Mouse (Mus musculus) adrenal gland, postnatal 4 days (tissue): Measurements from ENCODE around the gene Il1r1. TPM values are rescaled to one million over a fixed set of nuclear protein-coding genes. Genes with fewer than 3 reads are reported as not detected.
A peak's percentile ranks its signal among the peaks of the same experiment; 100 is the strongest.

Source experiments
- DNase-seq, 2 experiments: peaks; one replicate each; pipeline ENCODE4 v3.0.0; 2021 to 2022; ENCODE audit warnings: low spot score in 2 of 2, mixed read lengths in 2 of 2
- long read RNA-seq, 2 experiments: library from polyadenylated mRNA; stranded (forward); transcript quantifications; one replicate each; pipeline ENCODE4 v2.0.0; 2021
- total RNA-seq, 2 experiments: library from RNA; stranded (reverse); gene quantifications; 2 replicates each; pipeline ENCODE4 v1.2.3; 2021

Il1r1 gene
- 1 to 10 TPM; 8.2 to 8.8 TPM for total RNA-seq
- long read RNA-seq, experiment 1, partial matches to known transcripts: 0 of 2 reads
- long read RNA-seq, experiment 1, other reads (novel, unspliced or antisense): 2 of 2 reads
- long read RNA-seq, experiment 2, partial matches to known transcripts: 1 of 5 reads
- long read RNA-seq, experiment 2, other reads (novel, unspliced or antisense): 4 of 5 reads

DNA sequence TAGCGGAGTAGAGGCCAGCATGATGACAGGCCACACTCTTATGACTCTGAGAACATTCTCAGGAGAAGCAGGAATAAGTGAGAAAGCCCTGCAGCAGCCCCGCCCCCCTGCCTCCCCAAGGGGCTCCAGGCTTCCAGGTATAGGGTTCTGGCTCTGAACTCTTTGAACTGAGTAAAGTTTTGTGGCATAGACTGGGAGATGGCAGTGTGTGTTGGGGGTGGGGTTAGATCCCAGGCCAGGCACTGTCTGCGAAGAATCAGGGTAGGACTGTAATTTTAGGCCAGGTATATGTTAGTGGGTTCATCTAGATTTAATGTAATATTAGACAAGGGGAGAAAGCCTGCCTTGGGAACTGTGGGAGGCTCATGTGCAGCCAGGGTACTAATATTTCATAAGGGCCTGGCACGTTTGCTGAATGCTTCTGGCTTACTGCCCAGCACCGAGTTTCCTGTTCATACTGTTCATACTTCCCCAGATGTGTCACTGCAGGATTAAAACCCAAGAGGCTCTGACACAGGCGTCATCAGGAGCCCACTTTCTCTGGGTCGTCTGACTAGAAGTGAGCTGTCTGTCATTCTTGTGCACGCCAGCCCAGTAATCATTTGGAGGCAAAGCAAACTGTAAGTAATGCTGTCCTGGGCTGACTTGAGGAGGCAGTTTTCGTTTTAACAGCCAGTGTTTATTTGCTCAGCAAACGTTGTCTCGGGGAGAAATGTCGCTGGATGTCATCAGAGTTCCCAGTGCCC is at the start of gene Il1r1:
Gene Il1r1, plus strand, starts transcription at position 542 of the 746 bp plus-strand sequence.
- peak; percentile 19 to 51 for DNase-seq

DNA sequence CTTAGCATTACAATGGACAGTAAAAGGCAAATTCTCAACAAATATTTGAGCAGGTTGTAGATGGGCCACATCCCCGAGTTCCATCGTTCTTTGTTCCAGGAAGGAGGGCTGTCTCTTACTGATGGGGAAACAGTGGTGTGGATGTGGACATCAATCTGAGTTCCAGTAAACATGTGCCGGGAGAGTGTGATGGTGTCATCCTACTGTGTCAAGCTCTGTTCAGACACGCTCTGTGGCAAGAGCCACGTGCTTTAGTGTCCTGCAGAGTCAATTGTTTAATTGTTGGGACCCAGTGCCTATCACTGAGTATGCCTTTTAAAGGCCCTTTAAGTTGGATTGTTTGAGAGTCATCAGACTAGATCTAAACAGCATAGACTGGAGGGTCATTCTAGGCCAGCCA is 49.8 kb upstream of the Il1r1 start:
- DNase-seq: no peak

DNA sequence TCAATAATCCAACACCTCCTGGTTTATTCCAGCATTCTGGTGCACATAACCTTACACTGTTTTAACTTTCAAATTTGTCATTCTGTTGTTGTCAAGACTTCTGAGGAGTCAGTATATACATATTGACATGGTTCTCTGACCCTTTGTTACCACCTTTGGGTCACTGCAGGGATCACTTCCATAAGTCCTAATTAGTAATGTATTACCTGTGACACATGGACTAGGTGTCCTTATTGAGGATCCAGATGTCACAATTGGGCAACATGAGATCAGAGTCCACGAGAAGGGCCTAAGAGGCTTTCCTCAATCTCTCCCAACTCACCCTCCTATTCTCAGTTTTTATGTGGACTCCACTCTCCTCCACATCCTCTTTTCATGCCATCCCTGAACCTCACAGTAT is 49.1 kb upstream of the Il1r1 start:
- DNase-seq: no peak

DNA sequence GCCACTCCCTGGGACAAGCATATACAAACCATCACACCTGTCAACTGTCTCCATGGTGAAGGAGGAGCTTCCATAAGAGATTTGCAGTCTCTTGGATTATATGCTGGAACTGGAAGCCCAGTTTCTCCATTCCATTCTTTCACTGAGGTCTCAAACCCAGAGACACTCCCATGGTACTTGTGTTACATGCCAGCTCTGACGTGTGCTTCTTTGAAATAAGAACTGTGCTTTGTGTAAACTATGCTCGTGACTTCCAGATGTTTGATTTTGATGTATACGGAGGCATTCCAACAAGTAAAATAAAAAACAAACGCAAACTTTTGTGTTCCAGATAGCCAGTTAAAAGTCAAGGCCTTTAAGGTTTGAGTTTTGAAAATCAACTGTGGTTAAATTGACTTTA is 45.8 kb upstream of the Il1r1 start:
- no peak for DNase-seq

DNA sequence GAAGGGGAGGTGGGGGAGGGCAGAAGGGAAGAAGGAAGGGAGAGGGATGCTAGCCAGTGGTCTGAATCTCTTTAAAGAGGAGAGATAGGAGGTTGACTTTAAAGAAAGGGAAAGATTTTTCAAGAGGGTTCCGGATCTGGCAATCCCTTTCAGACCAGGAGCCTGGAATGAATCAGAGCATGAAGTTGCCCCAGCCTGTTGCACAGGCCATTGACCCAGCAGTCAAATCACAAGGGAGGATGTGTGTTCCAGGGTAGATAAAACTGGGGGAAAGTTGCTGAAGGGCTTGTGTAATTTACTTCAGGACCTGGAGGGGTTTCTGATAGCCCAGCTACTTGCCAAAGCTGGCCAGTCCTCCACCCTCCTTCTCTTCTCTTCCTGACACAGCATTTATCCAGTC is 45.4 kb upstream of the Il1r1 start:
- DNase-seq: no peak

DNA sequence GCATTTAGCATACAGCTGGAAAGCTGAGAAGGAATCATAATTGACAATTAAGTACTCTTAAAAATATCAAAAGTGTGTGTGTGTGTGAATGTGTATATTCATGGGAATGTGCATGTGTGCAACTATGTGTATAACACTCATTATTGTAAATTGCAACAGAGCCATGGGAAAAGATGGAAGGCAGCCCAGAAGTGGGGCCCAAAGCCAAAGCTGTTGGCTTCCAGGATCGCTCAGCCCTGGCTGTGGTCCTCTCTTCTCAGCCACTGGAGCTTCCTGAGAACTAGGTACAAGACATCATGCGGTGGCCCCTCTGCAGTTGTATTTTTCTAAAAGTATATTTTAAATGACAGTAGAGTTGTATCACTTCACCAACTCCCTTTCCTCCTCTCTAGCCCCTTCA is 44.0 kb upstream of the Il1r1 start:
- DNase-seq: no peak

DNA sequence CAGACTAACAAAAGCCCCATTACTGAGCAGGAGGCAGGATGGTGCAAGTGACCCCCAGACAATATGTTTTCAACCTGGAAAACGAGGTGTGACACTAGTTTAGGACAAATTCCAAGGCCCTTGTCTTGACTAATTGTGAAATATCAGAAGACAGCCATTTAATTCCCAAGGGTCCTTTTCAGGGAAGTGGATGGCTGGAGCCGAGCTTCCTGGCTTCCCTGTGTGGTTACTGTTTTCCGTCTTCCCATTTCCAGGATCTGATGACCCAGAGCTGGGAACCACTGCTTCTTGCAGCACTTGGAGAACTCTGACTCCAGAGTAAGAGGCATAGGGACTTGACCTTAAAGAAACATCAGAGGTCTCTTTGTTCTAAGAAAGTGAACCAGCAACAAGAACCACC is 43.2 kb upstream of the Il1r1 start:
- no peak for DNase-seq

DNA sequence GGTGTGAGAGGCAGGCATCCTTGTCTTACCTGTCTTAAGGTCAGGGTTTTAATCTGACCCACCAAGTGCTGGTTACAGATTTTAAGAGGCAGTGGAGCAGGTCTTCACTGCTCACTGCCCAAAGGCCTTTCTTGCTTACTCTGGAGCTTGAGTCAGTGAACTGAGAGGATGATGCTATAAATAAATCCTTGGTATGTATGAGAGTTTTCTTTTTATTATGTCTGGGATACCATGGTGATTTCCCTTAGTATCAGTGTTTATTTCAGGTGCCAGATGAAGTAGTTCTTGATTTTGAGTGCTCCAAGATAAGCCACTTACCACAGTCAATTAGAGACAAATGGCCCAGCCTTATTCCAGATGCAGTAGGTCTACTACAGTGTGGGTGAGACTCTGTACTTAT is 41.5 kb upstream of the Il1r1 start:
- DNase-seq: no peak

DNA sequence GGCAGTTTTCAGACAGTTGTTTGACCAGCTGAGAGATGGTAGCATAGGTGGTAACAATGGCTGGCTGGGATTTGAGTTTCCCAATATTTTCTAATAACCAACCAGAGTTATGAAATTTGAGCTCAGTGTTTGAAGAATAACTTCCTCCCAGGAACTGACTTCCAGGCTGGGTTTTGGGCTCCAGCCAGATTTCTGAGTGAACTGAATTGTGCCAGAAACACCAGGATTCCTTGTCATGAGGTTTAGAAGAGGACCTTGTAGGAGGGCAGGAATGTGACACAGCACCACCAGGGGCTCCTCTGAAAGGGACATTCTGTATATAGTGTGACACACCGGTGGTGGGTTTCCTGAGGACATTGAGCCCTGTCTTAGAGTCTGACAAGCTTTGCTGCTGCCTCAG is 36.9 kb upstream of the Il1r1 start:
- no peak for DNase-seq

DNA sequence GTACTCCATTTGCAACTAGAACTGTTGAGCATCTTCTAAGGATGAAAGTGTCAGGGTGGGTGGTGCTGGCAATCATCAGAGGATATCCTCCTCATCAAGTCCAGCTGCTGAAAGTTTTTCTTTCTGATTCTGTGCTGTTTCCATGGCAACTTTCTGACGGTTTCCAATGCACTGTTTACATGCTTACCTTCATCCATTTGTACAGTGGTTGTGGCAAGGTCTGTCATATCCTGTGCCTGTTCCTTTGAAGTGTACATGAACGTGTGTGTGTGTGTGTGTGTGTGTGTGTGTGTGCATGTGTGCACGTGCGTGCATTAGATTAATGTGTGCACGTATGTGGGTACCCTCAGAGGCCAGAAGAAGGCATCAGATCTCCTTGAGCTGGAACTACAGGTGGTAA is 34.9 kb upstream of the Il1r1 start:
- no peak for DNase-seq

DNA sequence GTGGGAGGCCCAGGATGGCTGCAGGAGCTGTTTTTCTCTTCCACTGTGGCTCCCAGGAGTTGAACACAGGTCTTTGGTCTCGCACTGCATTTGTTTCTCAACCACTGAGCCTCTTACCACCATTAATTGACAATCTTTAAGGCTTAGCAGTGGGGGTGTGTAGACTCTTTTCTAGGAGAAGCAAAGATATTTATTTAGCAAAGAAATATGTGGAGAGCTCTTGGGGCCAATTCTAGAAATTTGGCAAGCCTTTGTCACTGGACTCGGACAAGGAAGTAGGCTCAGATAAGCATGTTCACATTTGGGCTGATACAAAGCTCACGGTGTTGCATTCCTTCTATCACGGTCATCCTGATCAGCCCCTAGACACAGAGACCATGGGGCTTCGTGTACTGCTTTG is 34.0 kb upstream of the Il1r1 start:
- DNase-seq: no peak

DNA sequence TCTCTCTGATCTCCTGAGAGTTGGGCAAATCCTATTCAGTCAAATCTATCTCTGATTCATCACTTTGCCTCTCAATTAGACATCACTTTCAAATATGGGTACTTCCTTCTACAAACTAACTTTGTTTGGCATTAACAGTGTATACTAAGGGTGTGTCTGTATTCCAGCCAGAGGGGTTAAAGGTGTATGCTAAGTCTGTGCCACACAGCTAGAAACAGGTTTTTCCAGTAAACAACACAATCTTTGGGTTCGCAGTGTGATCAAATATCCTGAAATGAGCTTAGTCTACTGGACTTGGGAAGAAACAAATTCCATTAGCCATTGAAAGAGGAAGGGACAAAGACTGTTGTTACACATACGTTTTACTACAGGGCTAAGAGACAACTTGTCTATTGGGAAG is 30.6 kb upstream of the Il1r1 start:
- no peak for DNase-seq

DNA sequence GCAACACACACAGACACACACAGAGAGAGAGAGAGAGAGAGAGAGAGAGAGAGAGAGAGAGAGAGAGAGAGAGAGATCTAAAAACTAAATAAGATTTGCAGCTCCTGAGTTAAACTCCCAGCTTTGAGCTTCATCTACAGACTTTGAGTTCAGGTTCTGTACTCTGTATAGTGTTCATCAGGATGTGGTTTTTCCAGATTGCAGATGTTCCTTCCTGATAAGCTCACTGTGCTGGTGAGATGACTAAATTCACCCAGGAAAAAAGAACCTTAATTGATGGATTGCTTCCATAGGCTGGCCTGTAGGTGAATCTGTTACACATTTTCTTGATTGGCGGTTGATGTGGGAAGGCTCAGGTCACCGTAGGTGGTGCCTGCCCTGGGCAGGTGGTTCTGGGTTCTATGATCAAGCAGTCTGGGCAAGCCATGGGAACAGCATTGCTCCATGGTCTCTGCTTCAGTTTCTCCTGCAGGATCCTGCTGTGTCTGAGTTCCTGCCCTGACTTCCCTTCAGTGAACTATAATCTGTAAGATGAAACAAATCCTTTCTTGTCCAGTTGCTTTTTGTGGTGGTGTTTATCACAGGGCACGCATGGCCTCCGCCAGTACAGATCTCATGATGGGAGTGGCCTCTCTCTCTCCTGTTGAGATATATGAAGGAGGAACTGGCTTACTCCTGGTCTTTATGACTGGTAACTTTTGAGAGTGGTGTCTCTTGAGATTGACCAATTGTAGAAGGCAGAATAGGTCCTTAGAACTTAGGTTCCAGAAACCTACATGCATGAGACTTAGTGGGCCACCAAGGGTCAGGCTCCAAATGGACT is 11.3 kb upstream of the Il1r1 start:
- DNase-seq: no peak

DNA sequence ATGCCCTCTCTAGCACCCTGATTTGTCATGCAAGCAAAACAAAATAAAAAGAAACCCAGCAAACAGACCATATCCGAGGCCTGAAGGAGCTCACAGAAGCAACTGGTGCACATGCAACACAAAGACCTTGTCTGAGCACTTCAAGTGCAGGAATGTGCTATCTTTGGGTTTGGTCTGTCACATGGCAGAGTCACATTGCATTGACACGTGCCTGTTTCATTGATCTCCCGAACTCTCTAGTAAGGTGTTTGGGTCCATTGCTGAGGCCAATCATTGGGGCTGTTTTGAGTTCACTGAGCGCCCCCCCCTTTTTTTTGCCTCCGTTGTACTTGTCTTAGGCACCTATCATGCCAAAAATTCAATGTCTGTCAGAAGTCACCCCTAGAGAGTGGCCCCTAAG is 7.4 kb upstream of the Il1r1 start:
- no peak for DNase-seq

DNA sequence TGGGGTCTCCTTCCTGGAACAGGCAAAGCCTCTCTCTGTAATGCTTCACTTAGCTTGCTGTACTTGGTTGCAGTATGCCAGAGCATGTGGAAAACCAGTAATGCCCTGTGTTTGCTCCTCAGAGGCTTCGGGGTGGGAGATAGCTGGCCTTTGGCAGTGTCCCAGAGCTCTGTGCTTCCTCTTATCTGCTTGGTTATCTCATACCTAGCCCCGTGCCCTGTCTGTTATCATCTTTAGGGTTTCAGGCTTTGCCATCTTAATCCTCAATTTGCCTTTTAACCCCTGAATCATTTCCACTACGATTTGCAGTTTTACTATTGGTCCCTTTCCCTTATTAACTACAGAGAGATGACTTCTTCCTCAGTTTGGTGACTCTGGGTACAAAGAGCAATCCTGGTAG is 6.3 kb upstream of the Il1r1 start:
- DNase-seq: no peak

DNA sequence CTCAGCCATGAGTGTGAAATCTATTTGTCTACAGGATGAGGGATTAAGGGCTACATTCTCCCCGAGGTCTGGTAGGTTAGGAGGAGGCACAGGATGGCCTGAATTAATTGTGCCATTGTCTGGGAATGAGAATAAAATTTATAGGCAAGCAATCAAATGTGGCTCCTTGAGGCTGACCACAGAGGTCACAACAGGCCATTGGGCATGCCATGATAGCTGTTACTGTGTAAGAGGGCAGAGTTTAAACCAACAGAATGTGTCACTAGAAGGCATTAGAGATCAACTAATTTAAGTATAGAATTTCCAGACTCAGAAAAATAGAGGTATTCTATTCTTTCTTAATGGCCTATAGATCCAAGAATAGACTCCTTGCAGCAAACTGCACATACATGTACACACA is 4.3 kb upstream of the Il1r1 start:
- DNase-seq: no peak

DNA sequence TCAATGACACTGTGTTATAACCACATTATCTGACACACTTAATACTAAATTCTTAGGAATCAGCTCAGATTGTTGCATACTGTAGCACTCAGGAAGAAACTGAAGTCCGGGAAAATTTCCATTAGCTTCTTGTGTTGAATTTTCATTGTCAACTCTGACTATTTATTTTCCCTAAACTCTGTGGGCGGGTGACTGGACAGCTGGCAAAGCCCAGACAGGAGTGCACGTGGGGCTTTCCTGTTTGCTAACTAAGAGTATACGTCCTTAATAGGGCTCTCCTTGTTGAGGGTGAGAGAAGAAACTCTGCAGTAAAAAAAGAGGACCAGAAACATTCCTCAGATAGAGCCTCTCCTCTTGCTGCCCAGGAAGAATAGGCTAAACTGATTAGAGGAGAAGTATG is 3.0 kb upstream of the Il1r1 start:
- no peak for DNase-seq

DNA sequence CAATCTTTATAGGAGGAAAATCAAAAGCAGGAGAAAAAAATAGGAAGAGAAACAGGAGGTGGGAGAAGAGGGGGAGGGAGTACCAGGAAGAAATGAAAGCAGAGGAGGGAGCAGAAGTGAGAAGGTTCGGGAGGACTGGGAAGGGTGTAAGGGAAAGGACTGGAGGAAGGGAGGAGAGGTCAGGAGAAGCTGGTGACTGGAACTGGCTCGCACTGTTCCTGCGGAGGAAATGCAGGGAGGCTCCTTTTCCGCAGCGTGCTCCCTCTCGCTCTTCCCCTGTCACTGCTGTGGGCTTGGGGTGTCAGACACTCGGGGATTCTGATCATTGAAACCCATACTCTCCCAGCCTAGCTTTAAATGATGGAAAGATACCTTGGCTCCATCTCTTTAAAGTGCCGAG is 2.2 kb upstream of the Il1r1 start:
- no peak for DNase-seq

DNA sequence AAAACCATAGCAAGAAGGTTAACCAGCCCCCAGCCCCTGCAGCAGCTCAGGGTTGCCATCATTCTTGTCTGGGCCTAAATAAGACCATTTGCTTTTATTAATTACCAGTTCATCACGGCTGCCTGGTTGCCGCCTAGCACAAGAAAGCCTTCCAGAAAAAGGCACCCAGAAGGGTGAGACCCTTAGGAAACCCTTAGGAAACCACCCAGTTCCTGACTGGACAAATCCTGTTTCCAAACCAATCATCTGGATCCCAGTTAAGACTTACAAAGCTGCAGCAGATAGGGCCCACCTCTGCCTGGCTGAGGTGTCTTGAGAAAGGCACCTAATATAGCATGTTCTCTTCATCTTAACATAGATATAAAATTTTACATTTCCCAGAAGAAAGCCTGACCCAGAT is 1.3 kb upstream of the Il1r1 start:
- no peak for DNase-seq

DNA sequence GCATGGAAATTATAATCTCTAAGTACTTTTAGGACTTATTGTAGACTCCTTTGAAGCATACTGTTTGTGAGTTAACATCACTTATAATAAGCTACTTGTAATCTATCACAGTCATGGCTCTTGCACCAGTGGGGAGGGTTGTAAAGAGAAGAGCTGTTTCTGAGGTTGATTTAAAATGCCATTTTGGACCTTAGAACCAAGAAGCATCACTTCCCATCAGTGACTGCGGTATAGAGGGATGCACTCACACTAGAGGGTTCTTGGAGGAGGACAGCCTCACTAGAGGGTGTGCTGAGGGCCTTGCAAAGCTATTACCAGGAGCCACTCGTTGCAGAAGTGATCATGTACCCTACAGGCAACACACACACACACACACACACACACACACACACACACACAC is 700 bp downstream of the Il1r1 start:
- no peak for DNase-seq

DNA sequence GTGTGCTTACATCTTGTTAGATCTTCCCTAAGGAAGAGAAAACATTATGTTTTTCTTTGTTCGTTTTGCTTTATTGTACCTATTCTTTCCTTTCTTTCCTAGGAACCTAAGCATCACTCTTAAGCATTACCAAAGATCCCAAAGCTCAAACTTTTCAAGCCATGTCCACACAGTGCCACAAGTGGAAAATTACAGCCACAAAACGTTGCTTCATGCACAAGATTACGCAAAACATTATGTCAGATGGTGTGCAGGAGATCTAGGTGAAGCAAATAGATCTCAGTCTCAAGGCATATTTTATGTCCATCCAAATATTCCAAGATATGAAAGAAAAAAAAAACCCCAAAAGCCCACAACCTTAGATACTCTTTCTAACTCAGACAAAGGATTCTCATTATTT is 4.2 kb downstream of the Il1r1 start:
- DNase-seq: no peak

DNA sequence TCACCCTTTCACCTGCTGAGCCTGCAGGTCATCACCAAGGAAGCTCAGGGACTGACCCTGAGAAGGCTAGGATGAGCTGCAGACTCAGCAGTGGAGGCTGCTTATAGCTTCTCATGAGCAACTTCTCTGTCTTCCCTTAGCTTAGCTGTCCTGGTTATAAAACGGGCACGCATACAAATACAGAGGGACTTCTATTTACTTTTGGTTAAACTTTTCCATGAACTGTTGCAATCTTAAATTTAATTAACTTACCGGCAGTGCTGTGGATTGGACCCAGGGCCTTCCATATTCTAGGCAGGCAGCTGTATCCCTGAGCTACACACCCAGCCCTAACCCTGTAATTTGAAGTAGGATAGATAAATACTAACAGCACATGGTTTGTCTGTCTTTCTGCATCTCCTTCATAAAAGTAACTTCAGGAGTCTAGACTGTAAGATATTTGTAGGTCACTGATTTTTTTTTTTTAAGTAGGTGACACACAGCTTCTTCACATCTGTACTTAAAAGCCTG is 4.9 kb downstream of the Il1r1 start:
- no peak for DNase-seq
